Mouse (Mus musculus) forebrain, embryonic 14.5 days (tissue): ENCODE results near the gene Ano6. TPM values are rescaled to one million over a fixed set of nuclear protein-coding genes. Genes with fewer than 3 reads are reported as not detected.

Source experiments
- ATAC-seq: fragments of 200-750 bp; cut with Nextera tagmentation; 2 replicates; pipeline ENCODE4 v1.8.0; 2017; ENCODE audit warnings: mild to moderate bottlenecking, moderate library complexity
- DNase-seq: peaks from one replicate; pipeline ENCODE4 v3.0.0-alpha.2; 2015; ENCODE audit warnings: low spot score
- H3K27ac ChIP-seq: fragments of 300-500 bp; sonication (generic); 2 replicates; pipeline ENCODE4 v1.5.1; 2014; ENCODE audit warnings: low read depth, mild to moderate bottlenecking, control low read depth, low read length, moderate library complexity
- H3K27me3 ChIP-seq: fragments of 300-500 bp; sonication (generic); replicated peaks from 2 replicates; pipeline ENCODE4 v1.6.1; 2014; ENCODE audit warnings: low read length, control low read depth, mixed read lengths; ENCODE audit not compliant: control insufficient read depth, insufficient read depth
- H3K36me3 ChIP-seq: fragments of 300-500 bp; sonication (generic); 2 replicates; pipeline ENCODE4 v1.6.1; 2014; ENCODE audit warnings: low read length, control low read depth; ENCODE audit not compliant: control insufficient read depth, insufficient read depth
- H3K4me1 ChIP-seq: fragments of 300-500 bp; sonication (generic); 2 replicates; pipeline ENCODE4 v1.6.1; 2014; ENCODE audit warnings: antibody characterized with exemption, low read length, control low read depth; ENCODE audit not compliant: control insufficient read depth, insufficient read depth
- H3K4me2 ChIP-seq: fragments of 300-500 bp; sonication (generic); 2 replicates; pipeline ENCODE4 v1.6.1; 2014; ENCODE audit warnings: mild to moderate bottlenecking, control low read depth, low read length
- H3K4me3 ChIP-seq: fragments of 300-500 bp; sonication (generic); 2 replicates; pipeline ENCODE4 v1.5.1; 2014; ENCODE audit warnings: low read depth, low read length, control low read depth
- H3K9ac ChIP-seq: fragments of 300-500 bp; sonication (generic); 2 replicates; pipeline ENCODE4 v1.6.1; 2014; ENCODE audit warnings: mild to moderate bottlenecking, low read length, control low read depth, moderate library complexity
- H3K9me3 ChIP-seq: fragments of 300-500 bp; sonication (generic); replicated peaks from 2 replicates; pipeline ENCODE4 v1.6.1; 2016; ENCODE audit warnings: low read length, control low read depth, mixed read lengths; ENCODE audit not compliant: control insufficient read depth
- WGBS: fragments of 180-500 bp; shearing (Covaris S2); extraction: QIAGEN DNeasy Blood & Tissue Kit; methylation state at CpG from one replicate; pipeline ENCODE4 v1.1.7; 2014; 5-methylcytosine and 5-hydroxymethylcytosine counted together
- polyA plus RNA-seq: library from polyadenylated mRNA; unstranded; fragments of >200 nt; fragmentation: Nextera tagmentation; extraction: Ambion mirVana; gene quantifications from 2 replicates; pipeline ENCODE4 v1.2.1, GENCODE M21; 2014

Ano6 gene
- polyA plus RNA-seq, 1 experiment from 2014 or later = 14.6 TPM

- peak overlapping the region; percentile 52; the same call in 1 of the 2 replicates for H3K27ac ChIP-seq
- H3K9ac ChIP-seq = no peak overlapping the region
- no peak overlapping the region for H3K4me2 ChIP-seq
- peaks cover 3% of the 10 kb centered on the region; the same call in 1 of the 2 replicates for H3K36me3 ChIP-seq
- no peaks in the 10 kb centered on the region for H3K27me3 ChIP-seq
- peaks cover 19% of the 10 kb centered on the region for H3K4me1 ChIP-seq
- ATAC-seq (peak; percentile 80), DNase-seq (peak; percentile 51)
- no peaks in the 10 kb centered on the region for H3K9me3 ChIP-seq
- WGBS = 64% methylated on average over 12 of the region's 12 CpGs
- H3K4me3 ChIP-seq = no peak overlapping the region
Measured at GRCm38 (mm10) chr15:95963533-95964250, 173.0 kb downstream of the Ano6 start.

- Histone ChIP-seq H3K4me1 (peaks cover 19% of the 10 kb centered on the region), H3K4me3 (no peak overlapping the region), H3K27me3 (no peaks in the 10 kb centered on the region), H3K9me3 (no peaks in the 10 kb centered on the region), H3K27ac (peak overlapping the region; percentile 52; the same call in 1 of the 2 replicates), H3K36me3 (peaks cover 4% of the 10 kb centered on the region; the same call in 1 of the 2 replicates), H3K9ac (no peak overlapping the region), H3K4me2 (no peak overlapping the region)
- ATAC-seq = peak; percentile 81
- peak; percentile 81 for DNase-seq
- WGBS = 45% methylated on average over 4 of the region's 4 CpGs
Measured at GRCm38 (mm10) chr15:95964251-95964561, 173.6 kb downstream of the Ano6 start.

GRCm38 (mm10) chr15:95966979-95967378 lies 176.3 kb downstream of the Ano6 start:
- Histone ChIP-seq H3K9ac (no peak overlapping the region), H3K9me3 (no peaks in the 10 kb centered on the region), H3K27me3 (no peaks in the 10 kb centered on the region), H3K27ac (no peak overlapping the region), H3K4me3 (no peak overlapping the region), H3K36me3 (peaks cover 14% of the 10 kb centered on the region; the same call in 1 of the 2 replicates), H3K4me2 (no peak overlapping the region), H3K4me1 (peaks cover 19% of the 10 kb centered on the region)
- DNase-seq (no peak), ATAC-seq (no peak)
- 97% methylated on average over 2 of the region's 2 CpGs for WGBS

GRCm38 (mm10) chr15:95967516-95968196 lies 177.0 kb downstream of the Ano6 start:
- Histone ChIP-seq H3K4me3 (no peak overlapping the region), H3K27me3 (no peaks in the 10 kb centered on the region), H3K9me3 (no peaks in the 10 kb centered on the region), H3K27ac (no peak overlapping the region), H3K9ac (no peak overlapping the region), H3K36me3 (peaks cover 21% of the 10 kb centered on the region; the same call in 1 of the 2 replicates), H3K4me1 (peaks cover 19% of the 10 kb centered on the region), H3K4me2 (no peak overlapping the region)
- no peak for ATAC-seq
- DNase-seq = no peak
- WGBS = 88% methylated on average over 16 of the region's 16 CpGs

- no peak overlapping the region for H3K27ac ChIP-seq
- WGBS = 93% methylated on average over 6 of the region's 6 CpGs
Measured at GRCm38 (mm10) chr15:95969596-95969995, 179.0 kb downstream of the Ano6 start.

GRCm38 (mm10) chr15:95970176-95970575 lies 179.5 kb downstream of the Ano6 start:
- ATAC-seq = no peak
- no peaks in the 10 kb centered on the region for H3K4me1 ChIP-seq
- peaks cover 31% of the 10 kb centered on the region for H3K36me3 ChIP-seq
- no peaks in the 10 kb centered on the region for H3K9me3 ChIP-seq
- no peak overlapping the region for H3K9ac ChIP-seq
- WGBS = 89% methylated on average over 5 of the region's 5 CpGs
- no peaks in the 10 kb centered on the region for H3K27me3 ChIP-seq
- no peak for DNase-seq
- H3K27ac ChIP-seq = no peak overlapping the region
- no peak overlapping the region for H3K4me3 ChIP-seq
- no peak overlapping the region for H3K4me2 ChIP-seq

More at GRCm38 (mm10) chr15:95969596-95969995, 179.0 kb downstream of the Ano6 start:
- H3K9me3 ChIP-seq = no peaks in the 10 kb centered on the region
- H3K36me3 ChIP-seq = peaks cover 31% of the 10 kb centered on the region
- no peak overlapping the region for H3K9ac ChIP-seq
- no peak for ATAC-seq
- H3K4me1 ChIP-seq = peaks cover 5% of the 10 kb centered on the region
- no peak overlapping the region for H3K4me3 ChIP-seq
- DNase-seq = no peak
- H3K27me3 ChIP-seq = no peaks in the 10 kb centered on the region
- no peak overlapping the region for H3K4me2 ChIP-seq

- no peak for DNase-seq
- no peaks in the 10 kb centered on the region for H3K27me3 ChIP-seq
- no peak overlapping the region for H3K9ac ChIP-seq
- H3K4me2 ChIP-seq = no peak overlapping the region
- no peak for ATAC-seq
- H3K4me1 ChIP-seq = no peaks in the 10 kb centered on the region
- WGBS = 97% methylated on average over 7 of the region's 7 CpGs
- no peak overlapping the region for H3K27ac ChIP-seq
- H3K36me3 ChIP-seq = peaks cover 31% of the 10 kb centered on the region
- H3K9me3 ChIP-seq = no peaks in the 10 kb centered on the region
- H3K4me3 ChIP-seq = no peak overlapping the region
Measured at GRCm38 (mm10) chr15:95970691-95971090, 180.0 kb downstream of the Ano6 start.

- no peak overlapping the region for H3K4me2 ChIP-seq
- H3K27ac ChIP-seq = no peak overlapping the region
- H3K9ac ChIP-seq = no peak overlapping the region
- no peak overlapping the region for H3K4me3 ChIP-seq
- DNase-seq (no peak), ATAC-seq (no peak)
- 87% methylated on average over 8 of the region's 8 CpGs for WGBS
- H3K36me3 ChIP-seq = peaks cover 31% of the 10 kb centered on the region
- no peaks in the 10 kb centered on the region for H3K27me3 ChIP-seq
- no peaks in the 10 kb centered on the region for H3K4me1 ChIP-seq
- H3K9me3 ChIP-seq = no peaks in the 10 kb centered on the region
Measured at GRCm38 (mm10) chr15:95971302-95971701, 180.7 kb downstream of the Ano6 start.

GRCm38 (mm10) chr15:95972156-95972555 lies 181.5 kb downstream of the Ano6 start:
- DNase-seq = no peak
- Histone ChIP-seq H3K9ac (no peak overlapping the region), H3K27me3 (no peaks in the 10 kb centered on the region), H3K4me3 (no peak overlapping the region), H3K9me3 (no peaks in the 10 kb centered on the region), H3K36me3 (peaks cover 31% of the 10 kb centered on the region), H3K4me2 (no peak overlapping the region), H3K27ac (no peak overlapping the region), H3K4me1 (no peaks in the 10 kb centered on the region)
- no peak for ATAC-seq
- WGBS = 95% methylated on average over 15 of the region's 15 CpGs
